Mouse (Mus musculus) kidney, adult 18-20 months (tissue): ENCODE measurements around the gene Sfrp2.
A peak's percentile ranks its signal among the peaks of the same experiment; 100 is the strongest.

Experiments
- DNase-seq: peaks from one replicate; pipeline ENCODE4 v3.0.0; 2021

Sfrp2 gene

DNA sequence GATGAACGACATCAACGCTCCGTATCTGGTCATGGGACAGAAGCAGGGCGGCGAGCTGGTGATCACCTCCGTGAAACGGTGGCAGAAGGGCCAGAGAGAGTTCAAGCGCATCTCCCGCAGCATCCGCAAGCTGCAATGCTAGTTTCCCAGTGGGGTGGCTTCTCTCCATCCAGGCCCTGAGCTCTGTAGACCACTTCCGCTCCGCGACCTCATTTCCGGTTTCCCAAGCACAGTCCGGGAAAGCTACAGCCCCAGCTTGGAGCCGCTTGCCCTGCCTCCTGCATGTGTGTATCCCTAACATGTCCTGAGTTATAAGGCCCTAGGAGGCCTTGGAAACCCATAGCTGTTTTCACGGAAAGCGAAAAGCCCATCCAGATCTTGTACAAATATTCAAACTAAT lies 7.2 kb downstream of the Sfrp2 start:
- DNase-seq = no peak

DNA sequence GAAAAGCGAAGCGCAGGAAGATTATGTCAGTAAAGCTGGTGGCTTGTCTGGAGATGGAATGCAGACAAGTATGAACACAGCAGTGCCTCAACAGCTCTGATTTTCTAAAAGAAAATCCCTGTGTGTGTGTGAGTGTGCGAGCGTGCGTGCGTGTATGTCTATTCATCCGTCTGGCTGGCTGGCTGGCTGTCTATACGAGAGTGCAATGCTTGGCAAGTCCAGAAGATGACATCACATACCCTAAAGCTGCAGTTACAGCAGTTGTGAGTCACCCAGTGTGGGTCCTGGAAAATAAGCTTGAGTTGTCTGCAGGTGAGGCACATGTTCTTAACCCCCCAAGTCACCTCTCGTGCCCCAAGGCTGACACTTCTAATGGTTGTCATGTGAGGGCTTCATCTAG lies 9.3 kb downstream of the Sfrp2 start:
- DNase-seq = no peak

DNA sequence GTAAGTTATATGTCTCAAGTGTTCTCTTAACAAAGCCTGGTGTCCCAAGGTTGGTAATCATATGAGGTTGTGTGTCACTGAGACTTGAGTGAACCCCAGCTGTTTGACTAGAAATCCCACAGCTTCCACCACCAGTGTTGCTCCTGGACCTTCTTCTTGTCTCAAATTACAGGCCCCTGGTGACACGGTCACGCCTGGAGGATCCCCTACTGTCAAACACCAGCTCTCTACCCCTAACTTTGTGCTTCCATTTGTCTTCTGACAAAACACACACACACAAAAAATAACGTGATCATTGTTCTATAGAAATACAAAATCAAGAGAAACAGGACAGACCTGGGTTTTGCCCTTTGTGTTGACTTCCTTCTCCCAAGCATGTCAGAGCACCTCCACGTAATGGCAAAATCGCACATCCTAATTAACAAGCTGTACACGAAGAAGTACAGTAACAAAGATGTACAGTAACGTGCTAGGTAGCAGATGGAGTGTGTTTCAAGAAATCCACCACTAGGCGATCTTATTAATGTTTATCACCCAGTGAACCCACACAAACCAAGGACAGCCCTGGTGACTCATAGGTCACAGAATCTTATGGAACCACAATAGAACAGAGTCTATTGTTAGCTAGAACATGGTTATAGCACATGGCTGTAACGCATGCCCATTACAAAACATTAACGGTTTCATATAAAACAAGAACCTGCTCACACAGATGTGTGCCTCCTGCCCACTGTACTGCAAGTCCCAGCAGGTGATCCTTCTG lies 15.5 kb downstream of the Sfrp2 start:
- DNase-seq = no peak

DNA sequence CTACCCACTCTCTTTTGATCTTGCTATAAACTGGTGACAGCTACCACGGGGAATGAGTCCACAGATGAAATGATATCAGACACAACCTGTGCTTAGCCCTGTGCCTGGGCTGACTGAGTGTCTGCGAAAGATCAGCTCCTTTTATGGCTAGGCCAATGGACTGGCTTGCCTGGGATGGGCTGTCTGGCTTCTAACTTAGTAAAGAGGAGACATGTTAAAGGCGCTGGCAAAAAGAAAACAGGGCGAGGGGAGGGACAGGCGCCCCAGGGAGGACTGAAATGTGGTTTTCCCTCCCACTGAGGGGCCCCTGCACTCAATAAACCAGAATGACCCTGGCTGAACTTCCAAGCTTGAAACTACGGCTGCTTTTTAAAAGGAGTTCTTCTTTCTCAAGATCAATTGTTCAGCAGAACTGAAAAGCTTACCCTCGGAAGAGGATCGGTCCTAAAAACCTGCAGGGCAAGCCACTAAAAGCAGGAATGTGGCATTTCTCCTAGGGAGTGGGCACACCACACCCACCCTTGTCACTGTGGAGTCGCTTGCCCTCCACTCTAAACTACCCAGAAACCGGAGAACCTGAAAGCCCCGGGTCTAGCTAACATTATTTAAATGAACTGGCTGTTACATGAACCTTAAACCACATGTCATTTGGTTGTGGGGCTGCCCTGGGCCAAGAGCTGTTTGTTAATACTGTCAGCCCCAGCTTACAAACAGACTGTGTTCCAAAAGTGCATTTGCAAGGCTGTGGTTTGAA lies 17.8 kb downstream of the Sfrp2 start:
- DNase-seq = no peak

DNA sequence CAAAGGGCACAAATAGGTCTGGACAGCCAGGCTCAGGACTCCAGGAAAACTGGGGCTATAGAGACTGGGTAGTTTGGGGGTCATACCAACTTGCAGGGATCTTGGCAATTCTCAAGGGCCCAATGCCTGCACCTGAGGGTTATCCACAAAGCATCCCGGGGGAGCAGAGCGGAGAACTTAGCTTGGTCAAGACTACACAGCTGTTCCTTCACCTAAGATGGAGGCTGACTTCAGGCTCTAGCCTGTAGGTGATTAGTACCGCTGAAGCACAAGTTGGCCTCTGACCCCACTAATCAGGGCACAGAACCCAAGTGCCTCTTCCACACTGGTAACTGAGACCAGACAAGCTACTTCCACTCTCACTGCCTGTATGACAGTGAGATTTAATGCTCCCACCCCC lies 18.6 kb downstream of the Sfrp2 start:
- no peak for DNase-seq

DNA sequence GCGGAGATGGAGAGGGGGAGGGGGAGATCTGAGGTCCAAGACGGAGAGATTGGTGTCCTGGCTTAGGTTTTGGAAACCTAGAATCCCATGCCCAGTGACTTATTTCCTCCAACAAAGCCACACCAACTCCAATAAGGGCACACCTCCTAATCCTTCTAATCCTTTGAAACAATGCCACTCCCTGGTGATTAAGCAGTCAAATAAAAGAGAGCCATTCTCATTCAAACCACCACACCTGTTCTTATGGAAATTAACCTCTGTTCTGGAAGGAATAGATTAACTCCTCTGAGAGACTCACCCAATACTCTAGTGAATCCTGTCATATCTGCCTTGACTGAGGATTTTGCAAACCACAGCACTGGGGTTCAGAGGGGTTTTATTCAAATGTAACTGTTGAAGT lies 21.0 kb downstream of the Sfrp2 start:
- DNase-seq = no peak

DNA sequence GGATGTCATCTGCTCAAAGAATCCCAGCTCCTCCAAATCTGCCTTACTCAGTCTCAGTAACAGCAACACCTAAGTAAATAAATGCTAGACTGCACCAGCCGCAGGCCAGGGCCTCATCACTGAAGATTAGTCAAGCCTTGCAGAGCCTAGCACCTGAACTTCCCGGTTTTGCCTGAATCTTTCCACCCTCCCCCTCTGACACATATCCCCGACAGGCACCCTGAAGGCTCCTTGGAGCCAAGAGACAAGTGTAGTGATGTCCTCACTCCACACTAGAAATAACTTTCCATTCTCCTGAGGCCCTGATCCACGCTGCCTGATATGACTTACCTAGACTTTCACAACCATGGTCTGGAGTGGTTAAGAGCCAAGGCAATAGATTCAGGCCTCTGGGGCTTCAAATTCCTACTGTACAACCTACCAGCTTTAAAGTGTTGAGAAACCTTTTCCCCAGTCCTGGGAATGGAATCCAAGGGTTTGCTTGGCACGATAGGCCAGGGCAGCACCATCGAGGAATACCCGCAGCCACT lies 21.7 kb downstream of the Sfrp2 start:
- no peak for DNase-seq

DNA sequence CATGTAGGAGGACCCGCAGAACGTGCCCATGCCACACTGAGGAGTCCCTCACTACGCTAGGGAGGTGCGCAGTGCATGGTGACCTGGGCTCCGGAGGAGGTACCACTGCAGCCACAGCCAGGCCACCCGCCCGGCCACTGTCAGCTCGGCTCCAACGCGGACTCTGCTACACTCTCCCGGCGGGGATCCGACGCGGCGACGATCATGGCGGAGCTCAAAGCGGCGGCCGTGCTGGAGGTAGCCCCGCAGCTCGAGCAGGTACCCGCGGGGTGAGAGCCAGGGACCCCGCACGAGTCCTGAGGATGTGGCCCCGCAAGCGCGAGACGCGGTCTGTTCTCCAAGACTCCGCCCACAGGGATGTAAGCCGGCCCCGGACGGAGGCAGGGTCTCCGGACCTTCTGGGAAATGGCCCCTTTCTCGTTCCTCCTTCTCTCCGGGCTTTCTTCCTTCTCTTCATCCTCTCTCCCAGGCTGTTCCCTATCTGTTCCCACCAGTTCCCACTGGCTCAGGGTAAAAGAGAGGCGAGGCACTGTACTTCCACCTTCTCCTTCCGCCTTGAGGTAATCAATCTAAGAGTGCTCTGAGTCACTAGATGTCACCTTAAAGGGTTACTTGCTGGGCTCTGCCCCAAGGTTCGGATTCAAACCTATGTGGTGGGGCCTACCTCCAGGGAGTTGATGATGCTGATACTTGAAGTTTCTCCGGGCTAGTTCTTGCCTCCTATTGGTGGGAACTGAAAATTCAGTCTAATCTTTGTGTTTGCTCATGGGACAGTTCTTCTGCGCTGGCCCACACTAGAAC lies 23.7 kb downstream of the Sfrp2 start:
- no peak for DNase-seq

DNA sequence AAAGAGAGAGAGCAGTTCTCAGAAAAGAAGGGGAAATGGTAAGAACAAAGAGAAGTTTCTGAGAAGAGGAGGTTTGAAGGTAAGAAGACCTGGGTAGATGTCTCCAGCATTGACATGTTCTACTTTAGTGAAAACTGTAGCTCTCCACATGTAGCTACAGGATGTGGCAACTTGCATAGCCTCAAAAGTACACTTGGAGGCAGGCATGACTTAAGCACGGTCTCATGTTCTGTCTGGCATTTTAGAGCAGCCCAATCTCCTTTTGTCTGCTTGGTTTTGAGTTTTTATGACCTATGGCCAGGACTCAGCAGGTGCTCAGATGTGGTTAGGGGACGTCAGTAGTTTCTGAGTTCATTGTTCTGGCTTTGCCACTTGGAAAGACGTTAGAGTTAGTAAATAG lies 25.3 kb downstream of the Sfrp2 start:
- no peak for DNase-seq

DNA sequence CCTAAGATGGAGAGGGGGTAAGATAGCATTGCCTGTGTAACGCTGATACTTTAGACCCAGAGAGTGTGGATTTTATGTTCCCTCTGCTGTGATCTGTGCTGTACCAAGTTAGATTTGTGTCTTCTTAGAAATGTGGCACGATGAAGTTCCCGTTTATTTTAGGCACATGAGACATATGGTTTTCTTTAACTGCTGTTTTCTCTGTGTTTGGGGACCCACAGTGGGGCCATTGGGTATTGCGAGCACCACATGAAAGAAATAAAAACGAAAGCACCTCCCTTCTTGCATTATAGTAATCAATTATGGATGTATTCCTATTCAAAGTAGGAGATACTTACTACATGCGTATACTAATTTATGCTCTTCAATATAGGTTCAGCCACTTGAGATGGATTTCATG lies 31.0 kb downstream of the Sfrp2 start:
- DNase-seq = no peak

DNA sequence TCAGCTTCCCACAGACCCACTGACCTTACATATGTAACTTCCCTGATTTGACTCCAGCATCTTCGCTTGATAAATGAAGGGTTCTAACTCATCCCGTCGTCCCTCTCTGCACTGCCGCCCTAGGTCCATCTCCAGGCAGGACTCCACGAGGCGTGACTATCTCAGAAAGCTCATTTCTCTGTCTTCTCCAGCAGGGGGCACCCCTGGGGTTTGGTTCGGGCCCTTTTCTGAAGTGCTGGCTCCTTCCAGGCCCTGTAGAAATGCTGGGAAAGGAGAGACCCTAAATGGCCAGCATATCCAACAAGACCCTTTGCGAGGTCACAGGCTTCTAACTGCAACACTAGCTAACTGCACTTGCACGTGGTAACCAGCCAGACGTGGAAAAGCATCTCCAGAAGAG lies 31.7 kb downstream of the Sfrp2 start:
- DNase-seq = peak; percentile 27

DNA sequence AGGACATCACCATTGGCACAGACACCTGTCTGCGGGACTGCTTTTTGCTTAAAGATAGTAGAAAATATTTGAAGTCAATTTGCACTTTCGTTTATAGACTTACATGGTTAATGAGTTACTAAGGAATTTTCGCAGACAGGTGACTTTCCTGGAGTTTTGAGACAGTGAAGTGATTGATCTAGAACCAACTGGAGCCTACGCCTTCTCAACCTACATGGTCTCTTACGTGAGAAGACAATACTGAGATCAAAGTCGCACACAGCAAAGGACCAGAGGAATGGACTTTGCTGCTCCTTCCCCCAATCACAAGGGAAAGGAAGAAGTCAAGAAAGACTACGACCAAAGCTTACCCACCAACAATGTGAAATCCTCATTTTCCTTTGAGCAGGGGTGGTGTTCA lies 33.4 kb downstream of the Sfrp2 start:
- DNase-seq = no peak

DNA sequence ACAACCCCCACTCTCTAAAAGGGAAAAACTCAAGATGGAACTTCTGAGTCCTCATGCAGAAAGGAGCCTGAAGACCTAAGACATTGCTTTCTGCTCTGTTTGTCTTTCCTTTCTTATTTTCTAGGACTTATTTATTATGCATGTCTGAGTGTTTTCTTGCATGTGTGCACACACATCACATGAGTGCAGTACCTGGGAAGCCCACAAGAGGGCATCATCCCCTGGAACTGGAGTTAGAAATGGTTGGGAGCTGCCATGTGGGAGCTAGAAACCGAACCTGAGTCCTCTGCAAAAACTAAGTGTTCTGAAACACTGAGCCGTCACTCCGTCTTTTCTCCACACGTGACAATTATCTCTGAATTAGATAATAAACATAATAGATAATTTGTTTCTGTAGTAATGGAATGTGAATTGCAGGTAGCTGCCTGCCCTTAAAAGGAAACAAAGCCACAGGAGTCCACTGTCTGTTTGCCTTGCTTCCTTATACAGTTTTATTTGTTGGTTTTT lies 35.6 kb downstream of the Sfrp2 start:
- DNase-seq = no peak

DNA sequence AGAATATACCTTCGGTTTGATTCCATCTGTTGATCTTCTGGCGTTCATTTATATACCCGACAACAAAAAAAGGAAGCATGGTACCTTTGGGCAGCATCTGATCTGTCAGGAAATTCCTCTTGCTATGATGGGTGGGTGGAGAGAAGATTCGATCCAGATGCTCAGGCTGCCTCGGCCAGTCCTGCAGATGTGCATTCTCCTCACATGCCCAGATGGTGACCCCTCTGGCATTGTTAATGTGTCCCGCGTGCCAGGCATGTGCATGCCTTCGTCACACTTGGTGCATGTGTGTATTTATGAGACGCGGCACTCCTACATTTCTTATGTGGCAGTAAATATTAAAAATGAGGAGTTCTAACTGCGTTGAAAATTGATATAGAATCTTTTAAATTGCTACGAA lies 42.4 kb downstream of the Sfrp2 start:
- no peak for DNase-seq

DNA sequence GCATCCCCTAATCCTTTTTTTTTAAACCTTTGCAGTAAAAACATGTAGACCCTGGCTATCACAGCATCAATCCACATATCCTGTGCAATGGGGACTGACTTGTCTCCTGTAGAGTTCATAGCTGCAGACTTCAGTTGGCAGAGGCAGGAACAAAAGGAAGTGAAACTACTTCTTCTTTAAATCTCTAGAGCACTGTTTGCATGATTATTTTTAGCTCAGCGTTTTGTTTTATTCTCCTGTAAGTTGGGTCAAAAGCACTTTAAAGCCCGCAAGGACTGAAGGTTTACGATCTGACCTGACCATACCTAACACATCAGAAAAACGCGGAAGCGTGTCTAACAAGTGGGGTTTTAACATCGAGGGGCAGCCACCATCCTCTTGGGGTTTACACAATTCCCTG lies 45.9 kb downstream of the Sfrp2 start:
- no peak for DNase-seq

DNA sequence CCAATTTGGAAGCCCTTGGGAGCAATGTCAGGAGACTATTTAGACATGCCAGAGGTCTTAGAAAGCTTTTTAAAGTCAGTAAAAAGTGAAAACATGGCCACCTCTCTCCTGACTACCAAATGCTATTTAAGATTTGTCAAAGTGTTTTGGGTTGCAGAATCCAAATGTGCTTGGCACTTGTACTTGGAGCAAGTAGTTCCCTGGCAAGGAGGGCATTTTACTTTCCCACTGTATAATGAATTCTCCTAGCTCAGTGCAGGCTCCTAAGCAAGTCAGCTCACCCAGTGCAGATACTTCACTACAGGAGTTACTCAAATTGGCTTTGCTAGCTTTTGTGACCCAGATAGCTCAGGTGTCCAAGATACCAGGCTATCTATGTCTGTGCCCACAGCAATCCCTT lies 46.7 kb downstream of the Sfrp2 start:
- DNase-seq = no peak

DNA sequence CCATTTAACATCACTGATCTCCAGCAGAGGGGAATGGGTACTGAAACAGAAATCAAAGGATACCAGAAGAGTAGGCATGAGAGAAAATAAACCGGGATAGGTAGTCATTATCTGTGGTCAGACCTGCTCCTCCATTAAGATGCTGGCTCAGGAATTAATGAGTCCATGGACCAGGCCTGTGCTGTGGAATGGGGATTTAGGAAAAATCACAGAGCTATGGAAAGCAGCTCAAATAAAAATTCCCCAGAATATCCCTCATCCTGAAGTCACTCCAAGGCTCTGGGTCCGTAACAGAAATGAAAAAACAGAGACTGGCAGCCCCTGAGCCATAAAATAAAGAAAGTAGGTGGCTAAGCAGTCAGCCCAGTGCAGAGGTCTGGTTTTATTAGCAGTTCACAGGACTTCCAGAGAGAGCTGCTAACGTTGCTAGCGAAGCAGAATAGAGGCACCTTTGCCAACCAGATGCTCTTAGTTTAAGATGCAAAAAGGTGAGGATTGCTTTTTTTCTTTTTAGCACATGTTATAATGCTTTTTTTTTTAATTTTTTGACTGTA lies 50.3 kb downstream of the Sfrp2 start:
- no peak for DNase-seq

DNA sequence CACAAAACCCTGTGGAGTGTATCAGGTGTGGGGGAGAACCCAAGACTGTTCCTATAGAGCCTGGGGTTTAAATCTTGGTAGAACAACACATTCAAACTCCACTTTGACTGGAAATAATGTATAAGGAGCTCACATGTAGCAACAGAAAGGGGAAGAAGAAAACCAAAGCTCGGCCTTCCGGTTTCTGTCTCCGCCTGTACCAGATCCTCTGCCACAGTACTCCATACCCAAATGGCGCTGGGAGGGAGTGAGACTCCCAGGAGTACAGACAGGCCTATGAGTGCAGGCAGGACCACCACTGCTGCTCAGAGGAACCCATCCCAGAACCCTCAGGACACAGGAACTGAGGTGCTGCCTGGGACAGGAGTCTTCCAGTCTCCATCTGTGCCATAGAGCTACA lies 57.7 kb downstream of the Sfrp2 start:
- DNase-seq = no peak
